Mouse (Mus musculus): ENCODE results near the gene 4931406P16Rik. TPM values are rescaled to one million over a fixed set of nuclear protein-coding genes. Genes with fewer than 3 reads are reported as not detected.

The 4931406P16Rik gene
- polyA plus RNA-seq, 1 experiment from 2014 or later = 16.3 TPM

- Histone ChIP-seq H3K4me3 (ENCODE audit: inconsistent target) (no peak within 1 kb of the TSS), H3K36me3 (ENCODE audit: inconsistent target) (peaks cover 52% of the 10 kb centered on the region)
- 97% methylated on average over 7 of the region's 7 CpGs for WGBS (ENCODE audit: missing documents)
These were observed 62.6 kb downstream of the 4931406P16Rik start, which contains the start of gene Gm6096 for GRCm38 (mm10) chr7:34250738-34251137. Gm6096 (plus strand) TSS chr7:34251038.

GRCm38 (mm10) chr7:34246870-34247499 lies 66.4 kb downstream of the 4931406P16Rik start:
- Histone ChIP-seq H3K27ac (no peak overlapping the region), H3K4me3 (ENCODE audit: inconsistent target) (no peak overlapping the region), H3K79me2 (ENCODE audit: inconsistent target) (no peaks in the 10 kb centered on the region), H3K36me3 (ENCODE audit: inconsistent target) (peaks cover 56% of the 10 kb centered on the region)
- 96% methylated on average over 3 of the region's 3 CpGs for WGBS (ENCODE audit: missing documents)

More at GRCm38 (mm10) chr7:34250738-34251137, 62.6 kb downstream of the 4931406P16Rik start, which contains the start of gene Gm6096:
- no peak within 1 kb of the TSS for H3K27ac ChIP-seq
- no peaks in the 10 kb centered on the region for H3K79me2 ChIP-seq (ENCODE audit: inconsistent target)

GRCm38 (mm10) chr7:34242176-34242575 lies 71.2 kb downstream of the 4931406P16Rik start:
- Histone ChIP-seq H3K4me3 (ENCODE audit: inconsistent target) (no peak overlapping the region), H3K27ac (no peak overlapping the region), H3K36me3 (ENCODE audit: inconsistent target) (peaks cover 59% of the 10 kb centered on the region), H3K79me2 (ENCODE audit: inconsistent target) (no peaks in the 10 kb centered on the region)
- WGBS (ENCODE audit: missing documents) = 87% methylated on average over 11 of the region's 11 CpGs

- WGBS (ENCODE audit: missing documents) = 77% methylated on average over 4 of the region's 5 CpGs
- no peak overlapping the region for H3K27ac ChIP-seq
- no peaks in the 10 kb centered on the region for H3K79me2 ChIP-seq (ENCODE audit: inconsistent target)
- no peak overlapping the region for H3K4me3 ChIP-seq (ENCODE audit: inconsistent target)
- peaks cover 36% of the 10 kb centered on the region; the same call in 1 of the 2 replicates for H3K36me3 ChIP-seq (ENCODE audit: inconsistent target)
These were observed 75.3 kb downstream of the 4931406P16Rik start for GRCm38 (mm10) chr7:34238086-34238485.

- no peaks in the 10 kb centered on the region for H3K79me2 ChIP-seq (ENCODE audit: inconsistent target)
- H3K4me3 ChIP-seq (ENCODE audit: inconsistent target) = no peak overlapping the region
- WGBS (ENCODE audit: missing documents) = 100% methylated on average over 4 of the region's 5 CpGs
- peaks cover 21% of the 10 kb centered on the region; the same call in 1 of the 2 replicates for H3K36me3 ChIP-seq (ENCODE audit: inconsistent target)
- H3K27ac ChIP-seq = no peak overlapping the region
These were observed 77.7 kb downstream of the 4931406P16Rik start for GRCm38 (mm10) chr7:34235602-34236001.

GRCm38 (mm10) chr7:34234610-34235561 lies 78.5 kb downstream of the 4931406P16Rik start:
- peak overlapping the region; percentile 61 for H3K4me3 ChIP-seq (ENCODE audit: inconsistent target)
- H3K27ac ChIP-seq = peak overlapping the region; percentile 67
- H3K79me2 ChIP-seq (ENCODE audit: inconsistent target) = peaks cover under 1% of the 10 kb centered on the region; the same call in 1 of the 2 replicates
- 4% methylated on average over 17 of the region's 17 CpGs for WGBS (ENCODE audit: missing documents)
- peaks cover 19% of the 10 kb centered on the region; the same call in 1 of the 2 replicates for H3K36me3 ChIP-seq (ENCODE audit: inconsistent target)

GRCm38 (mm10) chr7:34233909-34234609 lies 79.3 kb downstream of the 4931406P16Rik start:
- under 1% methylated on average over 46 of the region's 46 CpGs for WGBS (ENCODE audit: missing documents)
- H3K36me3 ChIP-seq (ENCODE audit: inconsistent target) = peaks cover 11% of the 10 kb centered on the region; the same call in 1 of the 2 replicates
- peaks cover 9% of the 10 kb centered on the region for H3K79me2 ChIP-seq (ENCODE audit: inconsistent target)
- H3K27ac ChIP-seq = peak overlapping the region; percentile 90
- H3K4me3 ChIP-seq (ENCODE audit: inconsistent target) = peak overlapping the region; percentile 61

GRCm38 (mm10) chr7:34232785-34233725 lies 80.3 kb downstream of the 4931406P16Rik start:
- Histone ChIP-seq H3K36me3 (ENCODE audit: inconsistent target) (peaks cover 3% of the 10 kb centered on the region; the same call in 1 of the 2 replicates), H3K79me2 (ENCODE audit: inconsistent target) (peaks cover 19% of the 10 kb centered on the region), H3K4me3 (ENCODE audit: inconsistent target) (peak overlapping the region; percentile 33), H3K27ac (peak overlapping the region; percentile 90)
- WGBS (ENCODE audit: missing documents) = 58% methylated on average over 7 of the region's 7 CpGs

GRCm38 (mm10) chr7:34230116-34230515 lies 83.2 kb downstream of the 4931406P16Rik start, which contains the start of gene Gpi1:
Gpi1 (minus strand) TSS chr7:34230336.
- Histone ChIP-seq H3K27ac (peak within 1 kb of the TSS; percentile 80), H3K36me3 (ENCODE audit: inconsistent target) (peaks cover 30% of the 10 kb centered on the region), H3K79me2 (ENCODE audit: inconsistent target) (peaks cover 48% of the 10 kb centered on the region), H3K4me3 (ENCODE audit: inconsistent target) (peak within 1 kb of the TSS; percentile 92)
- WGBS (ENCODE audit: missing documents) = under 1% methylated on average over 38 of the region's 39 CpGs

GRCm38 (mm10) chr7:34229691-34230111 lies 83.7 kb downstream of the 4931406P16Rik start:
- WGBS (ENCODE audit: missing documents) = 0% methylated on average over 18 of the region's 19 CpGs
- H3K4me3 ChIP-seq (ENCODE audit: inconsistent target) = peak overlapping the region; percentile 92
- H3K36me3 ChIP-seq (ENCODE audit: inconsistent target) = peaks cover 34% of the 10 kb centered on the region

GRCm38 (mm10) chr7:34229153-34229552 lies 84.2 kb downstream of the 4931406P16Rik start:
- peak overlapping the region; percentile 80 for H3K27ac ChIP-seq
- WGBS (ENCODE audit: missing documents) = 19% methylated on average over 5 of the region's 5 CpGs
- peak overlapping the region; percentile 92 for H3K4me3 ChIP-seq (ENCODE audit: inconsistent target)

More at GRCm38 (mm10) chr7:34229691-34230111, 83.7 kb downstream of the 4931406P16Rik start:
- Histone ChIP-seq H3K27ac (peak overlapping the region; percentile 80), H3K79me2 (ENCODE audit: inconsistent target) (peaks cover 52% of the 10 kb centered on the region)

GRCm38 (mm10) chr7:34228641-34229040 lies 84.7 kb downstream of the 4931406P16Rik start:
- WGBS (ENCODE audit: missing documents) = 7% methylated on average over 9 of the region's 9 CpGs
- H3K27ac ChIP-seq = no peak overlapping the region

More at GRCm38 (mm10) chr7:34229153-34229552, 84.2 kb downstream of the 4931406P16Rik start:
- Histone ChIP-seq H3K79me2 (ENCODE audit: inconsistent target) (peaks cover 58% of the 10 kb centered on the region), H3K36me3 (ENCODE audit: inconsistent target) (peaks cover 38% of the 10 kb centered on the region)

GRCm38 (mm10) chr7:34226846-34227245 lies 86.5 kb downstream of the 4931406P16Rik start:
- Histone ChIP-seq H3K79me2 (ENCODE audit: inconsistent target) (peaks cover 81% of the 10 kb centered on the region), H3K36me3 (ENCODE audit: inconsistent target) (peaks cover 61% of the 10 kb centered on the region), H3K4me3 (ENCODE audit: inconsistent target) (no peak overlapping the region; the same call in 1 of the 2 replicates), H3K27ac (no peak overlapping the region)
- WGBS (ENCODE audit: missing documents) = 95% methylated on average over 12 of the region's 12 CpGs

More at GRCm38 (mm10) chr7:34228641-34229040, 84.7 kb downstream of the 4931406P16Rik start:
- Histone ChIP-seq H3K79me2 (ENCODE audit: inconsistent target) (peaks cover 63% of the 10 kb centered on the region), H3K36me3 (ENCODE audit: inconsistent target) (peaks cover 43% of the 10 kb centered on the region), H3K4me3 (ENCODE audit: inconsistent target) (peak overlapping the region; percentile 92)
